Mouse (Mus musculus): ENCODE data around the gene Smarca2. TPM values are rescaled to one million over a fixed set of nuclear protein-coding genes. Genes with fewer than 3 reads are reported as not detected.
"Not testable (repeated sequence)": the region's sequence is repeated elsewhere in the genome, so short reads cannot be mapped to it uniquely, and the experiment has no call there.

Smarca2 gene
- polyA plus RNA-seq, 1 experiment: 209 TPM

DNA sequence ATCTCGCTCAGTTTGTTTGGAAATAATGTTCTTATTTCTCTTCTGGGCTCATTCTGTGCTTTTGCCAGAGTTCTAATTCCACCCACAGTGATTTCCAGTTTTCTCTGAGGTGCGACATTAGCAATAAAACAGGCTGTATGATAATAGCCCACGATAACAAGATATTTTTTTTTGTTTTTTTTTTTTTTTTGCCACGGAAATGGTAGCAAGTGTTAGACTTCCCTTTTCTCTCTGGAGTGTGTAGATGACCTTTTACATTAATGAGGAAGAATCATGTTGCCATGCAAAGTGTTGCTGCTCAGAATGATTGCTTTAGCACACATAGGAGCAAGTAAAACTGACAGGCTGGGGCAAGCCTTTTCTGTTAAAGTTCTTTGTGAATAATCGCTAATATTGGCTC lies 61.5 kb downstream of the Smarca2 start:
- Histone ChIP-seq H3K4me3 (ENCODE audit: control insufficient read depth, low read depth, low read length) (no peak overlapping the region), H3K27ac (ENCODE audit: control insufficient read depth, insufficient read depth, low read depth, low read length) (no peak overlapping the region), H3K27me3 (ENCODE audit: control insufficient read depth, insufficient read depth, low read length) (no peaks in the 10 kb centered on the region), H3K4me1 (ENCODE audit: control insufficient read depth, insufficient read depth, low read length) (no peaks in the 10 kb centered on the region), H3K36me3 (ENCODE audit: control insufficient read depth, insufficient read depth, low read length) (peaks cover 3% of the 10 kb centered on the region)
- TF ChIP-seq CTCF (IDR thresholded peaks at IDR 0.05; ENCODE audit: control insufficient read depth, insufficient read depth, insufficient replicate concordance, low read depth, low read length): no peak
- no peak for TF ChIP-seq POLR2A (IDR thresholded peaks at IDR 0.05; ENCODE audit: control insufficient read depth, low read depth, low read length)

DNA sequence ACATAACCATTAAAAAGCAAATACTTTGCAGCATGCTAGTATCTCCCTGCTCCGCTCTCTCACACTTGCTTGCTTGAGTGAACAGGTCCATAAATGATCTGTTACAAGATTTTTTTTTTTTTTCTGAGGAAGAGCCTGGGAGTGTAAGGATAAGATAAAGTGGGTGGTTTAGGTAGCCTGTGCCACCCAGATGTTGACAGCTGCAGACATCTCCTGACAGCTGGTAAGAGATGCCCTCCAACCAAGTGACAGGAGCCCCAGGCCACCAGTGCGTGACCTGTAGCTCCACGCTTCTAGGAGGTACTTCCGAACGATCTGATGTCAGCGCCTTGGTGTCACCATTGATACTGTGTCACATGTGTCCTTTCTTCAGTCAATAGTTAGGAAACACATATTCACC lies 65.2 kb downstream of the Smarca2 start:
- H3K4me1 ChIP-seq (ENCODE audit: control insufficient read depth, insufficient read depth, low read length): no peaks in the 10 kb centered on the region
- no peak overlapping the region for H3K4me3 ChIP-seq (ENCODE audit: control insufficient read depth, low read depth, low read length)
- H3K36me3 ChIP-seq (ENCODE audit: control insufficient read depth, insufficient read depth, low read length): no peaks in the 10 kb centered on the region; the same call in 1 of the 2 replicates
- TF ChIP-seq CTCF (IDR thresholded peaks at IDR 0.05; ENCODE audit: control insufficient read depth, insufficient read depth, insufficient replicate concordance, low read depth, low read length) (no peak), POLR2A (IDR thresholded peaks at IDR 0.05; ENCODE audit: control insufficient read depth, low read depth, low read length) (no peak)
- H3K27ac ChIP-seq (ENCODE audit: control insufficient read depth, insufficient read depth, low read depth, low read length): no peak overlapping the region
- no peaks in the 10 kb centered on the region for H3K27me3 ChIP-seq (ENCODE audit: control insufficient read depth, insufficient read depth, low read length)

- H3K4me3 ChIP-seq (ENCODE audit: control insufficient read depth, low read depth, low read length); H3K36me3 ChIP-seq (ENCODE audit: control insufficient read depth, insufficient read depth, low read length); H3K4me1 ChIP-seq (ENCODE audit: control insufficient read depth, insufficient read depth, low read length); H3K27me3 ChIP-seq (ENCODE audit: control insufficient read depth, insufficient read depth, low read length); H3K27ac ChIP-seq (ENCODE audit: control insufficient read depth, insufficient read depth, low read depth, low read length): not testable (repeated sequence)
These were observed 66.6 kb downstream of the Smarca2 start for GRCm38 (mm10) chr19:26671413-26671812.

DNA sequence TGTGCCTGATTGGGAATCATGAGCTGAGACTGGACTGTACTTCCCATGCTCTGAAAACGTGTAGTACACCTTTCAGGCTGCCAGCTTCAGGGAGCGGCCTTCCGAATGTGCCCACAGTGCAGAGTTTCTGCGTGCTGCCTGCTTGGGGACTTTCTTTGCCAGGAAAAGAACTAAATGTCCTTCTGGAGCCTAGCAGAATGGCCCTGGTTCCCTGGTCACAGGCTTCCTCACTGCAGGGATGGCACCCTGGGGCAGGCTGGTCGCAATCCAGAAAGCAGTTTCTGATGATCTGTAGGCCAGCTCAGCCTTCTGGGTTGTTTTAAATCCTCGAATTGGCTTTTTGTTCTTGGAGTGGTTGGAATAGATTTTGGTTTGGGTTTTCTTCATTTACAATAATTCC lies 71.1 kb downstream of the Smarca2 start:
- H3K4me3 ChIP-seq (ENCODE audit: control insufficient read depth, low read depth, low read length): no peak overlapping the region
- no peaks in the 10 kb centered on the region for H3K4me1 ChIP-seq (ENCODE audit: control insufficient read depth, insufficient read depth, low read length)
- TF ChIP-seq POLR2A (IDR thresholded peaks at IDR 0.05; ENCODE audit: control insufficient read depth, low read depth, low read length) (no peak), CTCF (IDR thresholded peaks at IDR 0.05; ENCODE audit: control insufficient read depth, insufficient read depth, insufficient replicate concordance, low read depth, low read length) (no peak)
- no peak overlapping the region for H3K27ac ChIP-seq (ENCODE audit: control insufficient read depth, insufficient read depth, low read depth, low read length)
- H3K27me3 ChIP-seq (ENCODE audit: control insufficient read depth, insufficient read depth, low read length): no peaks in the 10 kb centered on the region
- H3K36me3 ChIP-seq (ENCODE audit: control insufficient read depth, insufficient read depth, low read length): no peaks in the 10 kb centered on the region; the same call in 1 of the 2 replicates

DNA sequence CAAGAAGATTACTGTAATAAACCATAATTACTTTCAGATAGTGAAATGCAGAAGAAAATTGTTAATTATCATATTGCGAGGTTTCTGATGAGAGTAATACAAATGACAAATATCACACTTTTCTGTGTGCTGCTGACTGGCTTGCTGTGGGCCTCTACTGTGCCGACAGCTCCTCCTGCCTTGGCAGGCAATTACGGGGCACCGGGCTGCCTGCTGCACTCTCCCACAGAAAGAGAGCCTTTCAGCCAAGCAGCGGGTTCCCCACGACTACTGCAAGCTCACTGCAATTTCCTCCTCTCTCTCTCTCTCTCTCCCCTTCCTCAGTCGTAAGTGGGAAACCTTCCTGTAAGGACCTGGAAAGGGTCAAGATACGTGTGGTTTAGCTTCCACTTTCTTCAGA lies 73.7 kb downstream of the Smarca2 start:
- Histone ChIP-seq H3K27me3 (ENCODE audit: control insufficient read depth, insufficient read depth, low read length) (no peaks in the 10 kb centered on the region), H3K4me1 (ENCODE audit: control insufficient read depth, insufficient read depth, low read length) (no peaks in the 10 kb centered on the region), H3K36me3 (ENCODE audit: control insufficient read depth, insufficient read depth, low read length) (no peaks in the 10 kb centered on the region; the same call in 1 of the 2 replicates), H3K4me3 (ENCODE audit: control insufficient read depth, low read depth, low read length) (no peak overlapping the region), H3K27ac (ENCODE audit: control insufficient read depth, insufficient read depth, low read depth, low read length) (no peak overlapping the region)
- TF ChIP-seq CTCF (IDR thresholded peaks at IDR 0.05; ENCODE audit: control insufficient read depth, insufficient read depth, insufficient replicate concordance, low read depth, low read length) (no peak), POLR2A (IDR thresholded peaks at IDR 0.05; ENCODE audit: control insufficient read depth, low read depth, low read length) (no peak)

- H3K4me1 ChIP-seq (ENCODE audit: control insufficient read depth, insufficient read depth, low read length): no peaks in the 10 kb centered on the region
- TF ChIP-seq POLR2A (IDR thresholded peaks at IDR 0.05; ENCODE audit: control insufficient read depth, low read depth, low read length) (no peak), CTCF (IDR thresholded peaks at IDR 0.05; ENCODE audit: control insufficient read depth, insufficient read depth, insufficient replicate concordance, low read depth, low read length) (no peak)
- H3K36me3 ChIP-seq (ENCODE audit: control insufficient read depth, insufficient read depth, low read length): no peaks in the 10 kb centered on the region; the same call in 1 of the 2 replicates
- H3K4me3 ChIP-seq (ENCODE audit: control insufficient read depth, low read depth, low read length): no peak overlapping the region
- H3K27ac ChIP-seq (ENCODE audit: control insufficient read depth, insufficient read depth, low read depth, low read length): no peak overlapping the region
- H3K27me3 ChIP-seq (ENCODE audit: control insufficient read depth, insufficient read depth, low read length): no peaks in the 10 kb centered on the region
These were observed 74.8 kb downstream of the Smarca2 start for GRCm38 (mm10) chr19:26679674-26680073.

DNA sequence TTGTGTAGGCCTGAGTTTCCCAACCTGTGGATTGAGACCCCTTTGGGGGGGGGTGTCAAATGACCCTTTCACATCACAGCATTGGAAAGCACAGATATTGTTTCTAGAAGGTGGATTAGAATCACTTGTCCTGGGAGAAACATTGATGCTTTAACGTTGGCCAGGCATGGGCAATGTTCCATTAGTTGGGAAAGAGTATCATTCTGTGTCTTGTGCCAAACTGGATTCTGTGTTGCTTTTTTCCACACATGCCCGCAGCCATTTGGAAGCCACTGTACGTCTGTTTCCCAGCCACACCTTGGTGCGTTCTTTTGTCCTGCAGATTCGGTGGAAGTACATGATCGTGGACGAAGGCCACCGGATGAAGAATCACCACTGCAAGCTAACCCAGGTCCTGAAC lies 76.7 kb downstream of the Smarca2 start:
- Histone ChIP-seq H3K4me3 (ENCODE audit: control insufficient read depth, low read depth, low read length) (no peak overlapping the region), H3K27ac (ENCODE audit: control insufficient read depth, insufficient read depth, low read depth, low read length) (no peak overlapping the region), H3K4me1 (ENCODE audit: control insufficient read depth, insufficient read depth, low read length) (no peaks in the 10 kb centered on the region), H3K27me3 (ENCODE audit: control insufficient read depth, insufficient read depth, low read length) (no peaks in the 10 kb centered on the region), H3K36me3 (ENCODE audit: control insufficient read depth, insufficient read depth, low read length) (no peaks in the 10 kb centered on the region; the same call in 1 of the 2 replicates)
- no peak for TF ChIP-seq POLR2A (IDR thresholded peaks at IDR 0.05; ENCODE audit: control insufficient read depth, low read depth, low read length)
- no peak for TF ChIP-seq CTCF (IDR thresholded peaks at IDR 0.05; ENCODE audit: control insufficient read depth, insufficient read depth, insufficient replicate concordance, low read depth, low read length)

GRCm38 (mm10) chr19:26682130-26682529 lies 77.3 kb downstream of the Smarca2 start:
- no peak overlapping the region for H3K27ac ChIP-seq (ENCODE audit: control insufficient read depth, insufficient read depth, low read depth, low read length)
- TF ChIP-seq CTCF (IDR thresholded peaks at IDR 0.05; ENCODE audit: control insufficient read depth, insufficient read depth, insufficient replicate concordance, low read depth, low read length): no peak
- no peak for TF ChIP-seq POLR2A (IDR thresholded peaks at IDR 0.05; ENCODE audit: control insufficient read depth, low read depth, low read length)
- no peaks in the 10 kb centered on the region for H3K27me3 ChIP-seq (ENCODE audit: control insufficient read depth, insufficient read depth, low read length)
- no peaks in the 10 kb centered on the region for H3K4me1 ChIP-seq (ENCODE audit: control insufficient read depth, insufficient read depth, low read length)
- no peaks in the 10 kb centered on the region for H3K36me3 ChIP-seq (ENCODE audit: control insufficient read depth, insufficient read depth, low read length)
- no peak overlapping the region for H3K4me3 ChIP-seq (ENCODE audit: control insufficient read depth, low read depth, low read length)
